ENCODE assay signal across 26 mouse cellular contexts in the genomic region with DNA sequence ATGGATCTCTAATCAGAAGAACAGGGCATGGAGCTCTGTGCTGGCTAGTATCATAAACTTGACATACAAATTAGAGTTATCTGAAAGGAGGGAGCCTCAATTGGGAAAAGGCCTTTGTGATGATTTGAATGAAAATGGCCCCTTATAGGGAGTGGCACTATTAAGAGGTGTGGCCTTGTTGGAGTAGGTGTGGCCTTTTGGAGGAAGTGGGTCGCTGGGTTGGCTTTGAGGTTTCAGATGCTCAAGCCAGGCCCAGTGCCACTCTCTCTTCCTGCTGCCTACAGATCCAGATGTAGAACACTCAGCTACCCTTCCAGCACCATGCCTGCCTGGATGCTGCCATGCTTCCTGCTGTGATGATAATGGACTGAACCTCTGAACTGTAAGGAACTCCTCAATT. TPM values are rescaled to one million over a fixed set of nuclear protein-coding genes. Genes with fewer than 3 reads are reported as not detected.
DNase-seq lines count a peak whose midpoint lies in the region; ATAC-seq lines count a peak whose summit lies in the region.
"Had no signal": no experiment of that assay in that cellular context is flagged by ENCODE, and none has a peak within 500 bp of the region (broad histone marks: within the 10 kb centered on the region; RNA-seq: fewer than 3 reads in every experiment).

No protein-coding gene starts in this region.

- no peak for ATAC-seq in midbrain, embryonic 11.5 days (ENCODE audit: low FRiP score)
- ATAC-seq: activated CD4-positive, CD25-positive, alpha-beta regulatory T cell, adult 4 months; CD4-positive, CD25-positive, alpha-beta regulatory T cell, adult 4 months; forebrain, embryonic 13.5 days; forebrain, embryonic 15.5 days; forebrain, postnatal 0 days; Patski had no signal

- no peaks in the 10 kb centered on the region for H3K36me3 ChIP-seq in midbrain, embryonic 11.5 days (ENCODE audit: control insufficient read depth, insufficient read depth, low read length)
- H3K36me3 ChIP-seq: embryonic facial prominence, embryonic 10.5 days; embryonic facial prominence, embryonic 12.5 days; forebrain, embryonic 15.5 days; G1E had no signal

- H3K9ac ChIP-seq in midbrain, embryonic 11.5 days (ENCODE audit: low read length) = no peak overlapping the region
- H3K9ac ChIP-seq: embryonic facial prominence, embryonic 12.5 days; forebrain, embryonic 13.5 days; forebrain, embryonic 15.5 days; forebrain, postnatal 0 days had no signal

- no peaks in the 10 kb centered on the region for H3K9me3 ChIP-seq in midbrain, embryonic 11.5 days (ENCODE audit: control insufficient read depth, low read length)
- H3K9me3 ChIP-seq: embryonic facial prominence, embryonic 10.5 days; embryonic facial prominence, embryonic 12.5 days; forebrain, embryonic 13.5 days; forebrain, embryonic 15.5 days had no signal

- no peak overlapping the region for H3K27ac ChIP-seq in midbrain, embryonic 11.5 days (ENCODE audit: low read depth, low read length)
- H3K27ac ChIP-seq: embryonic facial prominence, embryonic 10.5 days; embryonic facial prominence, embryonic 12.5 days; forebrain, embryonic 13.5 days; forebrain, embryonic 15.5 days had no signal

- H3K4me2 ChIP-seq in midbrain, embryonic 11.5 days = no peak overlapping the region
- H3K4me2 ChIP-seq: embryonic facial prominence, embryonic 12.5 days; forebrain, embryonic 13.5 days; forebrain, embryonic 15.5 days had no signal

- H3K27me3 ChIP-seq in midbrain, embryonic 11.5 days (ENCODE audit: control insufficient read depth, insufficient read depth, low read length) = no peaks in the 10 kb centered on the region
- H3K27me3 ChIP-seq: CH12.LX; embryonic facial prominence, embryonic 12.5 days; forebrain, embryonic 13.5 days; forebrain, embryonic 15.5 days; Patski had no signal

- H3K4me1 ChIP-seq in midbrain, embryonic 11.5 days (ENCODE audit: control insufficient read depth, insufficient read depth, low read length) = no peaks in the 10 kb centered on the region
- H3K4me1 ChIP-seq: embryonic facial prominence, embryonic 10.5 days; embryonic facial prominence, embryonic 12.5 days; forebrain, embryonic 13.5 days; forebrain, embryonic 15.5 days had no signal

- no peak overlapping the region for H3K4me3 ChIP-seq in midbrain, embryonic 11.5 days (ENCODE audit: low read depth, low read length)
- H3K4me3 ChIP-seq: embryonic facial prominence, embryonic 10.5 days; embryonic facial prominence, embryonic 12.5 days; forebrain, embryonic 13.5 days; forebrain, embryonic 15.5 days had no signal

- 95% methylated on average over 1 of the region's 1 CpGs for WGBS in midbrain, embryonic 11.5 days

- peak; percentile 81 for DNase-seq in heart, adult 11 months
- DNase-seq in heart, adult 18-20 months = no peak
- peak; percentile 58 for DNase-seq in R1 (ENCODE audit: low read depth, low spot score)
- no peak for DNase-seq in frontal cortex, postnatal 36 days (ENCODE audit: low spot score in 2 of 2)
- DNase-seq in midbrain, embryonic 11.5 days (ENCODE audit: low spot score, missing footprints) = no peak
- DNase-seq: adrenal gland, adult 8-10 months; adrenal gland, postnatal 14 days; adrenal gland, postnatal 36 days; cerebellum, adult 11 months; cerebellum, adult 18-20 months; cerebellum, adult 8-10 months; cerebellum, adult 9-11 months; cerebellum, postnatal 25 days; forebrain, postnatal 0 days had no signal

RNA-seq across cellular contexts. Expression of a gene that starts 7.8 kb away (rescaled TPM):
- total RNA-seq in heart, adult 18-20 months (2021) = 1 to 10 TPM; 6.8 to 7.3 TPM
- polyA plus RNA-seq in midbrain, embryonic 11.5 days (2014; fragmentation: Nextera tagmentation; extraction: Ambion mirVana) = 0.18 TPM in 1 of 2 replicates, not detected in the other
- polyA plus RNA-seq: embryonic facial prominence, embryonic 10.5 days had no signal

RNA-seq across cellular contexts. Expression of a gene that starts 41.2 kb away (rescaled TPM):
- total RNA-seq in heart, adult 18-20 months (2021) = 1 to 10 TPM in 1 of 2 experiments, under 1 TPM in 1; 0.22 to 2.7 TPM
- not detected in 2 replicates for polyA plus RNA-seq in midbrain, embryonic 11.5 days (2014; fragmentation: Nextera tagmentation; extraction: Ambion mirVana)
- total RNA-seq: forebrain, postnatal 0 days had no signal
- polyA plus RNA-seq: embryonic facial prominence, embryonic 10.5 days; embryonic facial prominence, embryonic 12.5 days; embryonic facial prominence, embryonic 14.5 days; forebrain, embryonic 11.5 days; forebrain, embryonic 13.5 days; forebrain, embryonic 15.5 days; Patski had no signal

RNA-seq across cellular contexts. Expression of a gene that starts 50.1 kb away (rescaled TPM):
- total RNA-seq in heart, adult 18-20 months (2021) = under 1 TPM; 0.35 to 0.59 TPM
- polyA plus RNA-seq in midbrain, embryonic 11.5 days (2014; fragmentation: Nextera tagmentation; extraction: Ambion mirVana) = 0.18 and 0.55 TPM in 2 replicates
- polyA plus RNA-seq: forebrain, embryonic 13.5 days had no signal

RNA-seq across cellular contexts. Expression of a gene that starts 55.8 kb away (rescaled TPM):
- not detected for total RNA-seq in heart, adult 18-20 months (2021)
- not detected in 2 replicates for polyA plus RNA-seq in midbrain, embryonic 11.5 days (2014; fragmentation: Nextera tagmentation; extraction: Ambion mirVana)
- total RNA-seq: adrenal gland, adult 18-20 months; adrenal gland, adult 8-10 months; adrenal gland, postnatal 14 days; adrenal gland, postnatal 36 days; CH12.LX; forebrain, postnatal 0 days; G1E had no signal
- polyA plus RNA-seq: activated CD4-positive, CD25-positive, alpha-beta regulatory T cell, adult 4 months; CD4-positive, CD25-positive, alpha-beta regulatory T cell, adult 4 months; embryonic facial prominence, embryonic 10.5 days; embryonic facial prominence, embryonic 12.5 days; embryonic facial prominence, embryonic 14.5 days; forebrain, embryonic 11.5 days; forebrain, embryonic 13.5 days; G1E had no signal

Comparison
In these comparisons a context has a peak if more than half of its experiments do, and no peak if none do; other contexts are left out.
1. DNase-seq: peak in heart, adult 11 months (single experiment) and R1 (single experiment); none in heart, adult 18-20 months (0 of 2), frontal cortex, postnatal 36 days (0 of 2) and midbrain, embryonic 11.5 days (single experiment).